Mouse (Mus musculus) gastrocnemius, adult 18-20 months (tissue): Measurements from ENCODE around the gene Arhgap45. TPM values are rescaled to one million over a fixed set of nuclear protein-coding genes. Genes with fewer than 3 reads are reported as not detected.

Experiments
- DNase-seq: peaks from one replicate; pipeline ENCODE4 v3.0.0; 2021; ENCODE audit warnings: low spot score
- total RNA-seq, 2 experiments: library from RNA; stranded (reverse); gene quantifications; 2 replicates each; pipeline ENCODE4 v1.2.3; 2021

Arhgap45 gene
- total RNA-seq, 2 experiments from 2014 or later: 0.75 to 1.3 TPM

GRCm38 (mm10) chr10:80015583-80015982 is 870 bp upstream of the Arhgap45 start:
- no peak for DNase-seq

- no peak for DNase-seq
Measured at GRCm38 (mm10) chr10:80016931-80017330, 478 bp downstream of the Arhgap45 start.

- no peak for DNase-seq
Measured at GRCm38 (mm10) chr10:80017361-80017760, 908 bp downstream of the Arhgap45 start.

- no peak for DNase-seq
Measured at GRCm38 (mm10) chr10:80017771-80018170, 1.3 kb downstream of the Arhgap45 start.

GRCm38 (mm10) chr10:80018739-80019297 is 2.4 kb downstream of the Arhgap45 start:
- no peak for DNase-seq

GRCm38 (mm10) chr10:80019471-80020131 is 3.1 kb downstream of the Arhgap45 start:
- no peak for DNase-seq

GRCm38 (mm10) chr10:80020191-80020590 is 3.7 kb downstream of the Arhgap45 start:
- DNase-seq: no peak

GRCm38 (mm10) chr10:80020603-80021319 is 4.3 kb downstream of the Arhgap45 start:
- no peak for DNase-seq

- no peak for DNase-seq
Measured at GRCm38 (mm10) chr10:80021320-80021641, 4.8 kb downstream of the Arhgap45 start.

- DNase-seq: no peak
Measured at GRCm38 (mm10) chr10:80022164-80022563, 5.7 kb downstream of the Arhgap45 start.

GRCm38 (mm10) chr10:80022806-80023205 is 6.4 kb downstream of the Arhgap45 start:
- no peak for DNase-seq

GRCm38 (mm10) chr10:80023758-80024157 is 7.3 kb downstream of the Arhgap45 start:
- DNase-seq: no peak

GRCm38 (mm10) chr10:80024229-80025043 is 8.0 kb downstream of the Arhgap45 start:
- DNase-seq: no peak

GRCm38 (mm10) chr10:80025044-80025347 is 8.5 kb downstream of the Arhgap45 start:
- DNase-seq: no peak

- no peak for DNase-seq
Measured at GRCm38 (mm10) chr10:80025463-80025862, 9.0 kb downstream of the Arhgap45 start.

- no peak for DNase-seq
Measured at GRCm38 (mm10) chr10:80025889-80026288, 9.4 kb downstream of the Arhgap45 start.

GRCm38 (mm10) chr10:80027681-80028520 is 11.4 kb downstream of the Arhgap45 start:
- no peak for DNase-seq

GRCm38 (mm10) chr10:80028521-80028846 is 12.0 kb downstream of the Arhgap45 start:
- no peak for DNase-seq

- DNase-seq: no peak
Measured at GRCm38 (mm10) chr10:80030191-80030590, 13.7 kb downstream of the Arhgap45 start.

GRCm38 (mm10) chr10:80030736-80031135 is 14.3 kb downstream of the Arhgap45 start:
- DNase-seq: no peak

GRCm38 (mm10) chr10:80032799-80033480 is 16.5 kb downstream of the Arhgap45 start:
- DNase-seq: no peak
